Mouse (Mus musculus) limb, embryonic 14.5 days (tissue): ENCODE measurements around the gene Serpina11. TPM values are rescaled to one million over a fixed set of nuclear protein-coding genes. Genes with fewer than 3 reads are reported as not detected.
"Not testable (repeated sequence)": the region's sequence is repeated elsewhere in the genome, so short reads cannot be mapped to it uniquely, and the experiment has no call there.

Source experiments
- ATAC-seq: fragments of 200-750 bp; cut with Nextera tagmentation; 2 replicates; pipeline ENCODE4 v1.8.0; 2017; ENCODE audit warnings: low read depth, moderate number of reproducible peaks, moderate TSS enrichment; ENCODE audit not compliant: low FRiP score
- DNase-seq: peaks from one replicate; pipeline ENCODE4 v3.0.0-alpha.2; 2015; ENCODE audit warnings: low spot score
- H3K27ac ChIP-seq: fragments of 300-500 bp; sonication (generic); replicated peaks from 2 replicates; pipeline ENCODE4 v1.5.1; 2014; ENCODE audit warnings: low read depth, mild to moderate bottlenecking, low read length, moderate library complexity, mixed read lengths
- H3K27me3 ChIP-seq: fragments of 300-500 bp; sonication (generic); 2 replicates; pipeline ENCODE4 v1.6.1; 2014; ENCODE audit warnings: low read length, mixed read lengths; ENCODE audit not compliant: control insufficient read depth, insufficient read depth
- H3K36me3 ChIP-seq: fragments of 300-500 bp; sonication (generic); 2 replicates; pipeline ENCODE4 v1.6.1; 2014; ENCODE audit warnings: mild to moderate bottlenecking, low read length, moderate library complexity, mixed read lengths; ENCODE audit not compliant: control insufficient read depth, insufficient read depth
- H3K4me1 ChIP-seq: fragments of 300-500 bp; sonication (generic); 2 replicates; pipeline ENCODE4 v1.6.1; 2014; ENCODE audit warnings: antibody characterized with exemption, low read length, mixed read lengths; ENCODE audit not compliant: control insufficient read depth, insufficient read depth
- H3K4me2 ChIP-seq: fragments of 300-500 bp; sonication (generic); replicated peaks from 2 replicates; pipeline ENCODE4 v1.6.1; 2014; ENCODE audit warnings: low read depth, mild to moderate bottlenecking, low read length, moderate library complexity; ENCODE audit not compliant: severe bottlenecking
- H3K4me3 ChIP-seq: fragments of 300-500 bp; sonication (generic); replicated peaks from 2 replicates; pipeline ENCODE4 v1.5.1; 2014; ENCODE audit warnings: low read length
- H3K9ac ChIP-seq: fragments of 300-500 bp; sonication (generic); 2 replicates; pipeline ENCODE4 v1.6.1; 2014; ENCODE audit warnings: mild to moderate bottlenecking, low read depth, low read length, moderate library complexity; ENCODE audit not compliant: severe bottlenecking
- H3K9me3 ChIP-seq: fragments of 300-500 bp; sonication (generic); 2 replicates; pipeline ENCODE4 v1.6.1; 2016; ENCODE audit warnings: low read length; ENCODE audit not compliant: control insufficient read depth
- POLR2A ChIP-seq: fragments of 200-500 bp; IDR thresholded peaks from 2 replicates; pipeline ENCODE4 v1.8.0; 2012; ENCODE audit warnings: inconsistent platforms, mild to moderate bottlenecking, moderate library complexity, borderline replicate concordance; ENCODE audit not compliant: insufficient read depth, insufficient read length; ENCODE audit errors: extremely low read depth
- WGBS: fragments of 180-500 bp; shearing (Covaris S2); extraction: QIAGEN DNeasy Blood & Tissue Kit; methylation state at CpG from one replicate; pipeline ENCODE4 v1.1.7; 2014; 5-methylcytosine and 5-hydroxymethylcytosine counted together
- polyA plus RNA-seq, 2 experiments: library from polyadenylated mRNA; depleted of rRNA in 1 of 2; stranded (reverse) in 1 of 2; unstranded in 1 of 2; fragments of >200 nt; fragmentation: Nextera tagmentation in 1 of 2; extraction: Ambion mirVana in 1 of 2; gene quantifications; 2 replicates each; pipeline versions ENCODE4 v1.2.1 to v1.2.3; 2012 to 2014

Gene Serpina11
- polyA plus RNA-seq, 2 experiments: not detected

DNA sequence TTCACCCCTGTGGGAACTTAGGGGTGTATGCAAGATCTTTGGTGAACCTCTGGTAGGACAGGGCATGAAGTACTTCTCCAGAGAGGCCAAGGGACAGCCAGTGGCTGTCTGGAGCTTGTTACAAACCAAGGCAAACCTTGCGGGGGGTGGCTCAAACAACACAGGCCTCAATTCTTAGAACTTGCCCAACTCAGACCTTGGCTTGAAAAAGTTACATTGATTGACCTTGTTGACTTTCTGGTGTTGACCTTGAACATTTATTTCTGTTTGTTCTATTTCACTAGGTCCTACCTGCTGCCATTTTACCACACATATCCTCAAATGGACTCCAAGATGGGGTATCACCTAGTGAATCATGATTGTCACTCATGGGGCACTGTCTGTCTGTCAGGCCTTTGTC, 28.0 kb downstream of the Serpina11 start:
- Histone ChIP-seq H3K36me3 (no peaks in the 10 kb centered on the region), H3K9me3 (no peaks in the 10 kb centered on the region), H3K4me3 (no peak overlapping the region), H3K4me2 (no peak overlapping the region), H3K27ac (no peak overlapping the region), H3K27me3 (no peaks in the 10 kb centered on the region), H3K4me1 (no peaks in the 10 kb centered on the region), H3K9ac (no peak overlapping the region)
- ATAC-seq (no peak), DNase-seq (no peak)
- no peak for TF ChIP-seq POLR2A
- 100% methylated on average over 1 of the region's 1 CpGs for WGBS

DNA sequence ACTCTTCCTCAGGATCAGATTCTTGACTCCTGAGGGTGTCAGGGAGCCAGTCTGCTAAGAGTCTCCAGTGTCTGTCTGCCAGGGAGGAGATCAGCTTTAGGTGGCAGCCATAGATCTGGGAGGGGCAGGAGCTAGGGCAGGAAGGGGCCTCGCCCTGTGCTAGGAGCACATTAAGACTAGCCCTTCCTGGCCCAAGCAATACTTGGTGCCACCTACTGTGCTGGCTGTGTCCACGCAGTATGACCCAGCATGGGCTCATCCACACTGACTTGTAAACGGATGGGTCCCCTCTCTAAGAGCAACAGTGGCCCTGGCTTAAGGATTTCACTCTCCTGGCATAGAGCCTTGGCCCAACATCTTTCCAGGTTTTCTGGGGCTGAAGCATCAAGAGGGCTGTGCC, 31.0 kb downstream of the Serpina11 start, which contains the start of gene Serpina1e:
Gene Serpina1e, minus strand, starts transcription at position 178 of the 400 bp plus-strand sequence.
- no peaks in the 10 kb centered on the region for H3K9me3 ChIP-seq
- H3K4me3 ChIP-seq: no peak within 1 kb of the TSS
- no peak within 1 kb of the TSS for H3K27ac ChIP-seq
- TF ChIP-seq POLR2A: no peak
- no peaks in the 10 kb centered on the region for H3K36me3 ChIP-seq
- H3K9ac ChIP-seq: no peak within 1 kb of the TSS
- H3K27me3 ChIP-seq: no peaks in the 10 kb centered on the region
- ATAC-seq: no peak
- H3K4me1 ChIP-seq: no peaks in the 10 kb centered on the region
- DNase-seq: no peak
- H3K4me2 ChIP-seq: no peak within 1 kb of the TSS
- 73% methylated on average over 3 of the region's 3 CpGs for WGBS

DNA sequence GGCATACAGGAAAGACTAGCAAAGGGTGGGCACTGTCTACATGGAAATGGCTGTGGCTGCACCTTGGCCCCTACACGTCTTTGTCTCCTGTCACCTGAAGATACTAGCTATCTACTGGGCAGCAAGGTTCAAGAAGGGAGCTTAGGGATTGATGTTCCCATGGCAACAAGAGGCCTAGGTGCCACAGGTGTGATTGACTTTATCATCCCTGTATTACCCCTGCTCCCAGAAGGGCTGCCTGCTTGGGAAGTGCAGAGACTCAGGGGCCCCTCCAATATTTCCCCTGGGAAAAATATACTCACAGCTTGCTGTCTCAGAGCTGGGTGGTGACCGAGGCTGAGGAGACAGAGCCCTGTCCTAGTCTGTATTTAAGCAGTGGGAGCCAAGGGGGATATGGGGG, 33.2 kb downstream of the Serpina11 start:
- ATAC-seq, H3K4me3 ChIP-seq, H3K27ac ChIP-seq, H3K36me3 ChIP-seq, H3K4me1 ChIP-seq, H3K9me3 ChIP-seq, H3K9ac ChIP-seq, DNase-seq, H3K27me3 ChIP-seq, H3K4me2 ChIP-seq: not testable (repeated sequence)
- WGBS: 81% methylated on average over 2 of the region's 2 CpGs

DNA sequence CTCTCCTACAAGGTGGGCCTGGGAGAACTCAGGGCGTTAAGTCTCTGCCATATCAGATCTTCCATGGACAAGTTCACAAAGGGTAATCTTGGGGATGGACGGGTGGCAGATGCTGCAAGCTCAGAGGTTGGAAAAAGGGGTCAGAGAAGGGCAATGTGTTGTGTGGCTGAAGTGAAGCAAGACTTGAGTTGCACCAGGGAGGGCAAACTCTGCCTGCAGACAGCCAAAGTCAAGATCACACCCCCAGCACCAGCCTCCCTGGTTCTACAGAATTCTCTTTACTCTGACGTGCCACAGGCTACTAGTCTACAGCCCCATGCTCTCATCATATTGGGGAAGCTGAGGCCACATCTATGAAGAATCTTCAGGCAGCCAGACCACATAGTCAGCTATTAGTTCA, 36.8 kb downstream of the Serpina11 start:
- not testable (repeated sequence) for ATAC-seq, H3K4me1 ChIP-seq, DNase-seq, H3K27me3 ChIP-seq, H3K36me3 ChIP-seq, H3K9me3 ChIP-seq, H3K4me3 ChIP-seq, H3K9ac ChIP-seq, H3K27ac ChIP-seq, H3K4me2 ChIP-seq
- WGBS: 91% methylated on average over 3 of the region's 3 CpGs

DNA sequence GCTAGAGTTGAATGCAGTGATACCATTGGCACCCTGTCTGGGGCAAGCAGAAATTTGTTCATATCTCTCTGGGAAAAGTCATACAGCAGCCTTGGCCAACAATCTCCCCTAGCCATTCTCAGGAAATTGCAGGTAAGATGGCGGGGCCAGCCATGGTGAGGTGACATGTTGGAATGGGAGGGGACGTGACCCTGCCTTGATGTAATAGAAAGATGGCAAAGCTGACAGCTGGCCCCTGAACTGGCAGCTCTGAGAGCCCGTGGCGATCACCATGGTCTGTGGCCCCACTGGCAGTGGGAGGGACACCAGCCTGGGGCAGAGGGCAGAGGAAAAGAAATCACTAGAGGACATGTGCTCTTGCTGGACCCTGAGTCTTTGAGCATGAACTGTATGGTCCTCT, 43.5 kb downstream of the Serpina11 start:
- WGBS: 77% methylated on average over 4 of the region's 4 CpGs

More for the DNA sequence above, 43.5 kb downstream of the Serpina11 start:
- ATAC-seq (no peak), DNase-seq (no peak)
- Histone ChIP-seq H3K9ac (no peak overlapping the region), H3K4me3 (no peak overlapping the region), H3K27me3 (no peaks in the 10 kb centered on the region), H3K27ac (no peak overlapping the region), H3K4me1 (no peaks in the 10 kb centered on the region), H3K36me3 (no peaks in the 10 kb centered on the region), H3K9me3 (no peaks in the 10 kb centered on the region), H3K4me2 (no peak overlapping the region)
- TF ChIP-seq POLR2A: no peak

Other genes with a start within 250 kb of the Serpina11 start
- gene Serpina1d, start 216.4 kb downstream of the Serpina11 start, polyA plus RNA-seq (2012; rRNA removed): 0.06 and 0.14 TPM in 2 replicates
- gene Serpina1d, start 216.4 kb downstream of the Serpina11 start, polyA plus RNA-seq (2014; fragmentation: Nextera tagmentation; extraction: Ambion mirVana): not detected in 2 replicates
- gene Serpina1b, start 159.6 kb downstream of the Serpina11 start, polyA plus RNA-seq (2012; rRNA removed): 0.72 and 0.80 TPM in 2 replicates
- gene Serpina1b, start 159.6 kb downstream of the Serpina11 start, polyA plus RNA-seq (2014; fragmentation: Nextera tagmentation; extraction: Ambion mirVana): not detected in 2 replicates
- gene Serpina1a, start 126.4 kb downstream of the Serpina11 start, polyA plus RNA-seq (2012; rRNA removed): 0.49 and 0.59 TPM in 2 replicates
- not detected in 2 replicates for gene Serpina1a, start 126.4 kb downstream of the Serpina11 start, polyA plus RNA-seq (2014; fragmentation: Nextera tagmentation; extraction: Ambion mirVana)
- gene Serpina1c, start 85.1 kb downstream of the Serpina11 start, polyA plus RNA-seq (2012; rRNA removed): 0.23 TPM in 1 of 2 replicates, not detected in the other
- gene Serpina1c, start 85.1 kb downstream of the Serpina11 start, polyA plus RNA-seq (2014; fragmentation: Nextera tagmentation; extraction: Ambion mirVana): not detected in 2 replicates
- 0.28 and 0.36 TPM in 2 replicates for gene Serpina1e, start 31.0 kb downstream of the Serpina11 start, polyA plus RNA-seq (2012; rRNA removed)
- 0.19 TPM in 1 of 2 replicates, not detected in the other for gene Serpina1e, start 31.0 kb downstream of the Serpina11 start, polyA plus RNA-seq (2014; fragmentation: Nextera tagmentation; extraction: Ambion mirVana)
- gene Serpina9, start 23.8 kb upstream of the Serpina11 start, polyA plus RNA-seq (2012; rRNA removed): 0.16 and 0.22 TPM in 2 replicates
- gene Serpina9, start 23.8 kb upstream of the Serpina11 start, polyA plus RNA-seq (2014; fragmentation: Nextera tagmentation; extraction: Ambion mirVana): 0.10 TPM in 1 of 2 replicates, not detected in the other
- 0.03 TPM in 1 of 2 replicates, not detected in the other for gene Serpina12, start 54.5 kb upstream of the Serpina11 start, polyA plus RNA-seq (2012; rRNA removed)
- 0.06 TPM in 1 of 2 replicates, not detected in the other for gene Serpina12, start 54.5 kb upstream of the Serpina11 start, polyA plus RNA-seq (2014; fragmentation: Nextera tagmentation; extraction: Ambion mirVana)
- gene Serpina5, start 111.2 kb upstream of the Serpina11 start, polyA plus RNA-seq (2012; rRNA removed): 0.05 TPM in 1 of 2 replicates, not detected in the other
- gene Serpina5, start 111.2 kb upstream of the Serpina11 start, polyA plus RNA-seq (2014; fragmentation: Nextera tagmentation; extraction: Ambion mirVana): not detected in 2 replicates
- not detected in 2 replicates for gene Serpina3a, start 122.8 kb upstream of the Serpina11 start, polyA plus RNA-seq (2012; rRNA removed)
- gene Serpina3a, start 122.8 kb upstream of the Serpina11 start, polyA plus RNA-seq (2014; fragmentation: Nextera tagmentation; extraction: Ambion mirVana): not detected in 2 replicates
- 0.06 TPM in 1 of 2 replicates, not detected in the other for gene Serpina3b, start 138.0 kb upstream of the Serpina11 start, polyA plus RNA-seq (2012; rRNA removed)
- 0.45 TPM in 1 of 2 replicates, not detected in the other for gene Serpina3b, start 138.0 kb upstream of the Serpina11 start, polyA plus RNA-seq (2014; fragmentation: Nextera tagmentation; extraction: Ambion mirVana)
- gene Serpina3c, start 163.9 kb upstream of the Serpina11 start, polyA plus RNA-seq (2012; rRNA removed): 0.09 TPM in 1 of 2 replicates, not detected in the other
- gene Serpina3c, start 163.9 kb upstream of the Serpina11 start, polyA plus RNA-seq (2014; fragmentation: Nextera tagmentation; extraction: Ambion mirVana): not detected in 2 replicates
- gene Serpina3f, start 224.6 kb upstream of the Serpina11 start, polyA plus RNA-seq (2012; rRNA removed): 0.05 TPM in 1 of 2 replicates, not detected in the other
- gene Serpina3f, start 224.6 kb upstream of the Serpina11 start, polyA plus RNA-seq (2014; fragmentation: Nextera tagmentation; extraction: Ambion mirVana): not detected in 2 replicates
- 0.82 and 1.1 TPM in 2 replicates for gene Serpina3g, start 246.3 kb upstream of the Serpina11 start, polyA plus RNA-seq (2012; rRNA removed)
- 0.87 and 1.1 TPM in 2 replicates for gene Serpina3g, start 246.3 kb upstream of the Serpina11 start, polyA plus RNA-seq (2014; fragmentation: Nextera tagmentation; extraction: Ambion mirVana)